Mouse (Mus musculus) monocyte, adult 5-6 weeks (primary cell): ENCODE measurements at regions not wholly inside any gene's neighbourhood (a gene's known extent, or its start where the extent isn't known, plus 50 kb on each side); places are given as distances from the start of the nearest gene placed in this dataset.

ENCODE experiments used
- ATAC-seq: fragments of 153-309, 156-312 bp; replicated peaks from 2 replicates; pipeline ENCODE4 v1.8.0; 2017; ENCODE audit warnings: mild to moderate bottlenecking; ENCODE audit not compliant: low TSS enrichment, insufficient number of reproducible peaks, severe bottlenecking, poor library complexity, low FRiP score

DNA sequence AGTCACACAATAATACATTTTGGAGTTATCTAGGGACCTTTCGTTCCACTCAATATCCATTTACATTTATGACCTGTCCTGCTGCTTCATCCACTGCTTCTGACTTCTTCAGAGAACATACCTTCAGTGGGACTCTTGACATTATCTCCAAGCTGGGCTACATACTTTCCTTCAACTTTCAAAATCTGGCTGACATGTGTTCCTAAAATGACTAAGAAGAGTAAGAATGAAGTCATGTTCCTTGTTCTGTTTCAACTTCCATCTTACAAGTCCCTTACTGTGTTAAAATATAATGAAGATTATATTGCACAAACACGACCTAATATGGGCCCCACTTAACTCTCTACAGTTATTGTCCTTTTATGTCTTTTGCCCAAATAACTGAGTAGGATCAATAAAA is 807.0 kb downstream of the Stpg2 start:
- no peak for ATAC-seq

DNA sequence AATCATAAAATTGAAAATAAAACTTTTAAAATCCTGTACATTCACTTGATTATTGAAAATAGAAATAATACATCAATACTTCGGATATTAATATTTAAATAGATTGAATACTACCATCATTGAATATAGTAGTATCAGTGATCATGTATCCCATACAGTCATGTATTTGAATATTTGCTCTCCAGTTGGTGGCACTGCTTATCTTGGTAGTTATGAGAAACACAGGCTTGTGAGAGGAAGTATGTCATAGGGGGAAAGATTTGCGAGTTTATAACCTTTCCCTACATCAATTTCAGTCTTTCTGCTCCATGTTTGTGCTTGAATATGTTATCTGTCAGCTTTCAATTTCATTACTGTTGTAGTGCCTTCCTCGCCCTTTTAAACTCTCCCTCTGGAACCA is 828.6 kb downstream of the Stpg2 start:
- no peak for ATAC-seq

GRCm38 (mm10) chr3:140035142-140035541 is 829.6 kb downstream of the Stpg2 start:
- no peak for ATAC-seq

DNA sequence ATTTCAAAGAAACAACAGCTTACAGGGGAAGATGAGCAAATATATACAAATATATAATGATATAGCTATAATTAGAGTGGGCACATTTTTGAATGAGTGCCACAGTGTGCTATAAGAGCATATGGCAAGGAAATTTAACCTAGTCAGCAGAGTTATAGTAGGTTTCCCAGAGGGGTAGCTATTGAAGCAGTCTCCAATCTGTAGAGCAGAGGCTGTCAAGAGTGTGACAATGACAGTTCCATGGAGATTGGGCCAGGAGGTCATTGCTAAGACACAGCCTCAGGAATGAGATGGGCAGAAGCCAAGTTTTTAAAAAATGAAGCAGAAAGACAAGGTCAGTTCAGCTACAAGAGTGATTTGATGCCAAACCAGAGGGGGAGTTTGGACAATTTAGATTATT is 839.4 kb downstream of the Stpg2 start:
- ATAC-seq = no peak

DNA sequence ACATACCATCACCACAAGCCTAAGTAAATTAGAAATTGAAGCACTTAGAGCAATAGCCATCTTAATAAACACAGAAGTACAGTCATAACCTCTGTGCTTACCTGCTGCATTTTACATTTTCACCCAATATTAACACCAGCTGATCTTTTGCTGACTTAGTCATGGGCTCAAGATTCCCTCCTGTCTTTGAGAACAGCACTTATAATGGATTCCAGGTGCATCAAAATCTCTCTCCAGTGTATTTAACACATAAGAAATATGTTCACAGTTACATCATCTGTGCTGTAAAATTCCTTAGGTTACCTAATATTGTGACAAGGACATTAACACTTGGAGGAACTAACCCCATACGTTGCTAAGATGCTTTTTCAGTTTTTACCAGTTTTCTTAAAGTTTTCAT is 849.1 kb downstream of the Stpg2 start:
- no peak for ATAC-seq

- ATAC-seq = no peak
Measured at GRCm38 (mm10) chr3:140057962-140058631, 852.6 kb downstream of the Stpg2 start.

DNA sequence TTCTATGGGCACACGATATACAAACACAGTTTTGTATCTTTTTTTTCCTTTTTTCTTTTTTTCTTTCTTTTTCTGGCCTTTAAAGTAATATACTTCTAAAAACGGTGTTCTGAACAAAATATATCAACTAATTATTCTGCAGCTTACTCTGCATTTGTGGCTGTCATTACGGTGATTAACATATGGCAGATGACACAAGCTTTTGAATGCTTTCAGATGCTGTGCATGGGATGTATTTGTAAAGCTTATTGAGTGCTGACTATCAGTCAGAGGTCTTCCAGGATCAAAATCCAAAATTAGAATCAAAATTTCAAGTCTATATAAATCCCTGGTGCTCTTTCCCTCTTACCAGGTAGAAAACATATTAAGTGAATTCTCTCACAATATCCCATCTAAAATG is 853.6 kb downstream of the Stpg2 start:
- no peak for ATAC-seq

- ATAC-seq = no peak
Measured at GRCm38 (mm10) chr3:140059522-140060110, 854.1 kb downstream of the Stpg2 start.

- ATAC-seq = no peak
Measured at GRCm38 (mm10) chr3:140061769-140062381, 856.4 kb downstream of the Stpg2 start.

DNA sequence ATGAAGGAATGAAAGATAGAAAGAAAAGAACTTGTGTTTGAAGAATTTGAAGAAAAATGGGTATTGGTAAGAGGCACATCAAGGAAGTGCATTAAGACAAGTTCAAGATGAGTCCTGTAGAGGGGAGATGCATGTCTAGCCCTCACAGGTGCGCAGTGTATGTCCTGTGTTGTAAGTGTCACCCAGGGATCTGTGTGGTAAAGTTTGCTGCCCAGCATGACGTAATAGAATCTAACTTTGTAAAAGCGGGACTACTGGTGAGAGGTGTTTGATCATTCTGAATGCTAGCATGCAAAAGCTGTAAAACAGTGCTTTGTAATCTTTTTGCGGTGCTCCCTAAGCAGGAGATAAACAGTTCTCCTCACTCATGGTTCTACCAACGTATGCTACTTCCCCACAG is 857.4 kb downstream of the Stpg2 start:
- ATAC-seq = no peak

DNA sequence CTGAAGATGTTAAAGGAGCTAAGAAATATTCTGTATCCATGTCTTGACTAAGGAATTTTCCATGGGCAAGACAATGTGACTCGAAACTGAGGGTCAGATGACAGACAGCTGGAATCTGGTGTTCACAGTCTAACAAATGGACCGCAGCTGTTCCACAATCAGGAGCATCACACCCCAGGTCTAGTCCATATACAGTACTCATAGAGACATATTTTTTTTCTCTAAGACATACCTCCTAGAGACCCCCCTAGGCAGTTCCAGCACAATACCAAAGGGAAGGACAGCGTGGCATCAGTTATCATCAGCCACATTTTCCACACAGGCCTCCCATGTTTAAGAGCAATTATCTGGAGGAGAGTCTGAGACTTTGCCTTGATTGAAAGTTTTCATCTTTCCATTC is 878.8 kb downstream of the Stpg2 start:
- no peak for ATAC-seq

- no peak for ATAC-seq
Measured at GRCm38 (mm10) chr3:140085385-140085784, 879.9 kb downstream of the Stpg2 start.

DNA sequence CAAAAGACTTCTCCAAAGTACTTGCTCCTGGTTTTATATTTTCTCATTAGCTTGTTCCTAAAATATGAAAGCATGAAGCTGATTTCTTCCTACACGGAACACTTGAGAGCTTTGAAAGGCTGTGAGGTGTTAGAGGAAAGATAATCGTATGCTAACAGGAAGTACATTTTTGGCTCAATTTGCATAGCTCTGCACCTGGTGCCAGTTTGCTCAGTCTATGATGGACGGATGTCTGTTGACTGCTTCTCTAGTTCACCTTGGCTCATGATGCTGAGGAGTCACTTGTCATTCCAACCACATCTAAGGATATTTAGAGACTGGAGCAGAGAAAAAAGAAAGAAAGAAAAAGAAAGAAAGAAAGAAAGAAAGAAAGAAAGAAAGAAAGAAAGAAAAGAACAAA is 882.5 kb downstream of the Stpg2 start:
- ATAC-seq = no peak

- ATAC-seq = no peak
Measured at GRCm38 (mm10) chr3:140091900-140092299, 886.4 kb downstream of the Stpg2 start.

GRCm38 (mm10) chr3:140096854-140097540 is 891.5 kb downstream of the Stpg2 start:
- no peak for ATAC-seq

DNA sequence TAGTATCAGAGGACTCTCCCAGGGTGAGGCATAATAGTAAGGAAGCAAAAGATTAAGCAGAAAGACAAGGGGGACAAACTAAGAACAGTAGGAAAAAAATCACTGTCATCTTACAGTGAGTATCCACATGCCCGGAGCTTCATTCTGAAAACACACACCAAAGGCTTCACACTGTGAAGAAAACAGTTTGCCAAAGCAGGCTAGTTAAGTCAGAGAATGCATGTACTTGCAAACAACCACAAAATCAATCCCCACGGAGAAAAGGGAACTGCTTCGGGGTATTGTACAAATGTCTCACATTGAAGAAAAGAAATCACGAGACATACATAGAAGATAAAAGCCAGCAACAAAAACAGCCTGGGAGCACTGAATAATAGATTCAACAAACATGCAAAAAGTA is 903.9 kb downstream of the Stpg2 start:
- ATAC-seq = no peak

DNA sequence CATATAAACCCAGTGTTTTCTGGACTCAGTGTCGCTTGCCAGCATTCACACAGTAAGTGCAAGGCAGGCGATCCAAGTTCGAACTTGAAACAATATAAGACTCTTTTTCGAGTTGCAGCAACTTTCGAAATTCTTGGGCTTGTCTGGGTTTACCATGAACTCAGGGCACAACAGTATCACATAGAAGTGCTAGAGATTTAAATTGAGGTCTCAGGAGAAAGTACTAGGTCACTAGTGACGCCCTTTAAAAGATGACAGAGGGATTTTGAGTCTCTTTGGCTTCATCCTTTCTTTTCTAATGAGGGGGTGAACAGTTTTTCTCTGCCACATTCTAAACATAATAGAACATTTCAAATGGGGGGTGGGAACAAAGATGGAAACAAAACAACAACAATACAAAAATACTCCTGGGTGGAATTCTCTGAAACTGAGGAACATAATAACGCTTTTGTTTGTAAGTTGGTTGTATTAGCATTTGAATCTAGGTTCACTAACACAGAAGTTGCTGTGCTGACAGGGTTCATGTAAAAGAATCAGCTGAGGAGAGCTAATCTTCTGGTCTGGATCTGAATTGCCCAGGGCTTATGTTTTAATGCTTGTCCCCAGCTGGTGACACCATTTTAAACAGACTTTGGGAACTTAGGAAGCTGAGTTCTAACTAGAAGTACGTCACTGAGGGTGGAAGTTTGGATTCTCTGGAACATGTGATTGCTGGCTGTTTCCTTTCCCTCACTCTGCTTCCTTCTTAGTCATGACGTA is 906.1 kb downstream of the Stpg2 start:
- ATAC-seq = no peak

DNA sequence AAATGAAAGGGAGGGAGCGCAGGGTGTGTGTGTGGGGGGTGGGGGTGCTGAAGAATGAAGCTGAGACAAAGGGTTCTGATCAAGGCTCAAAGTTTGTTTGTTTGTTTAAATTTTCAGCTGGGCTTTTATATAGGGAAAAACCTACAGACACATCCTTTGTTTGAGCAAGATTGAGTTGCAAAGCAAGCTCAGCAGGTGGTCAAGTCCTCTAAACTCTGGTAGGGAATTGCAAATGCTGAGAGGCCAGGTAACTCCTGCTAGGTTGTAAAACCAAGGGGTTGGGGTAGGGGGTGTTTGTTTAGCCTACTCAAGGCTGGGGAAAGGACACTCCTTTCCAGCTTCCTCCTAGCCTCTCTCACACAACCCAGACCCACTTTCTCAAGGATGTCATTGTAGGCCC is 909.6 kb downstream of the Stpg2 start:
- no peak for ATAC-seq

DNA sequence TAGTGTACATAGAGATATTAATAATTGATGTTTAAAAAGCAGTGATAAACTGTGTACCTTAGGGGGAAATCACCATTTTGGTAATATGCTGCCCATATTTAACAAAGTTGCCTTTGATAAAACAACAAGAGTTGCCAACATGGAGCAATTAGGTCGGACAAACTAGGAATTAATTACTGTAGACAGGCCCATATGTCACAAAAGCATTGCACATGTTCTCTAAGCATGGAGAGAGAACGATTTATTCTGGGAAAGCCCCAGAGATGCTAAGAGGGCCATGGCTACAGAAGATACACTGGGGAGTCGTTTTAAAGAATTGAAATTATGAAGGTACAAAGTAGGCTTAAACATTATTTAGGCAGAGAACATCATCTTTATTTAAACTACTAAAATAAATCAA is 921.8 kb downstream of the Stpg2 start:
- no peak for ATAC-seq
